Mouse (Mus musculus) intestine, embryonic 16.5 days (tissue): Measurements from ENCODE around the gene Slc17a2. TPM values are rescaled to one million over a fixed set of nuclear protein-coding genes. Genes with fewer than 3 reads are reported as not detected.

Experiments used
- ATAC-seq: fragments of 200-750 bp; cut with Nextera tagmentation; 2 replicates; pipeline ENCODE4 v1.8.0; 2017; ENCODE audit warnings: moderate TSS enrichment, moderate library complexity
- H3K27ac ChIP-seq: fragments of 300-500 bp; sonication (generic); 2 replicates; pipeline ENCODE4 v1.5.1; 2014; ENCODE audit warnings: mild to moderate bottlenecking, low read length
- H3K27me3 ChIP-seq: fragments of 300-500 bp; sonication (generic); replicated peaks from 2 replicates; pipeline ENCODE4 v1.6.1; 2014; ENCODE audit warnings: low read length, control low read depth, mixed read lengths; ENCODE audit not compliant: control insufficient read depth, insufficient read depth
- H3K36me3 ChIP-seq: fragments of 300-500 bp; sonication (generic); 2 replicates; pipeline ENCODE4 v1.6.1; 2014; ENCODE audit warnings: low read length, control low read depth; ENCODE audit not compliant: control insufficient read depth, insufficient read depth
- H3K4me1 ChIP-seq: fragments of 300-500 bp; sonication (generic); 2 replicates; pipeline ENCODE4 v1.6.1; 2014; ENCODE audit warnings: low read length, control low read depth, mixed read lengths; ENCODE audit not compliant: control insufficient read depth, insufficient read depth
- H3K4me2 ChIP-seq: fragments of 300-500 bp; sonication (generic); 2 replicates; pipeline ENCODE4 v1.6.1; 2014; ENCODE audit warnings: low read depth, low read length, control low read depth
- H3K4me3 ChIP-seq: fragments of 300-500 bp; sonication (generic); 2 replicates; pipeline ENCODE4 v1.5.1; 2014; ENCODE audit warnings: mild to moderate bottlenecking, low read length
- H3K9ac ChIP-seq: fragments of 300-500 bp; sonication (generic); 2 replicates; pipeline ENCODE4 v1.6.1; 2014; ENCODE audit warnings: low read depth, low read length
- H3K9me3 ChIP-seq: fragments of 300-500 bp; sonication (generic); 2 replicates; pipeline ENCODE4 v1.6.1; 2016; ENCODE audit warnings: low read length, control low read depth; ENCODE audit not compliant: control insufficient read depth
- WGBS: fragments of 180-500 bp; shearing (Covaris S2); extraction: QIAGEN DNeasy Blood & Tissue Kit; methylation state at CpG from one replicate; pipeline ENCODE4 v1.1.7; 2014; 5-methylcytosine and 5-hydroxymethylcytosine counted together
- polyA plus RNA-seq: library from polyadenylated mRNA; unstranded; fragments of >200 nt; fragmentation: Nextera tagmentation; extraction: Ambion mirVana; gene quantifications from 2 replicates; pipeline ENCODE4 v1.2.1, GENCODE M21; 2015

Slc17a2 gene
- polyA plus RNA-seq, 1 experiment from 2014 or later = 0.11 TPM

- H3K4me2 ChIP-seq = no peak overlapping the region
- H3K27ac ChIP-seq = no peak overlapping the region
- WGBS = 87% methylated on average over 5 of the region's 5 CpGs
- H3K36me3 ChIP-seq = no peaks in the 10 kb centered on the region
- no peak for ATAC-seq
- no peak overlapping the region for H3K4me3 ChIP-seq
- no peak overlapping the region for H3K9ac ChIP-seq
- H3K4me1 ChIP-seq = no peaks in the 10 kb centered on the region
- no peaks in the 10 kb centered on the region for H3K9me3 ChIP-seq
- H3K27me3 ChIP-seq = no peaks in the 10 kb centered on the region
These were observed 29.8 kb downstream of the Slc17a2 start for GRCm38 (mm10) chr13:23836630-23837029.

DNA sequence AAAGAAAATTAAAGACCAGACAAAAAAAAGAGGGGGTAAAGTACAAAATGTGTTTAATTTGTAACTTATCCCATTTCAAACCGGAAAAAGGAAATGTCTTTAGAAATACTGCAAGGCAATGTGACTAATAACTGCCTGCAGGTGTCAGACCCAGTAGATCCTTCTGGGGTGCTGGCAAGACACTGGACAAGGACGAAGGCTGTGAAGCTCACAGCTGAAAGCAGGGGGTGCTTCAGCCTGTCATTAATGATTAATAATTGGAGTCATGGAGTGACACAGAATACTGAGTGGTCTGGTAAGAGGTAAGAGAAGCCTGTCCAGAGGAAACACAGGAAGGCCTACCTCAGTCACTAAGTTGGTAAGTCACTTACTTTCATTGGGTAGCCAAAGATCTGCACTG, 32.5 kb downstream of the Slc17a2 start, which contains the start of gene Slc17a3:
Gene Slc17a3 (plus strand): TSS at position 127 of the 400 bp plus-strand sequence.
- WGBS = 58% methylated on average over 2 of the region's 2 CpGs
- no peak for ATAC-seq
- H3K4me2 ChIP-seq = no peak within 1 kb of the TSS
- no peaks in the 10 kb centered on the region for H3K36me3 ChIP-seq
- no peak within 1 kb of the TSS for H3K27ac ChIP-seq
- no peak within 1 kb of the TSS for H3K4me3 ChIP-seq
- no peaks in the 10 kb centered on the region for H3K27me3 ChIP-seq
- H3K9ac ChIP-seq = no peak within 1 kb of the TSS
- H3K9me3 ChIP-seq = no peaks in the 10 kb centered on the region
- H3K4me1 ChIP-seq = no peaks in the 10 kb centered on the region

- Histone ChIP-seq H3K27ac (no peak overlapping the region), H3K9ac (no peak overlapping the region), H3K4me1 (no peaks in the 10 kb centered on the region), H3K9me3 (no peaks in the 10 kb centered on the region), H3K36me3 (no peaks in the 10 kb centered on the region), H3K27me3 (no peaks in the 10 kb centered on the region), H3K4me2 (no peak overlapping the region), H3K4me3 (no peak overlapping the region)
- WGBS = 86% methylated on average over 4 of the region's 4 CpGs
- ATAC-seq = no peak
These were observed 39.1 kb downstream of the Slc17a2 start for GRCm38 (mm10) chr13:23845851-23846250.

GRCm38 (mm10) chr13:23849299-23849698, 42.5 kb downstream of the Slc17a2 start:
- 81% methylated on average over 2 of the region's 2 CpGs for WGBS
- no peak for ATAC-seq
- no peak overlapping the region for H3K4me3 ChIP-seq
- no peaks in the 10 kb centered on the region for H3K27me3 ChIP-seq
- H3K9ac ChIP-seq = no peak overlapping the region
- no peak overlapping the region for H3K27ac ChIP-seq
- no peak overlapping the region for H3K4me2 ChIP-seq
- H3K9me3 ChIP-seq = no peaks in the 10 kb centered on the region
- no peaks in the 10 kb centered on the region for H3K36me3 ChIP-seq
- no peaks in the 10 kb centered on the region for H3K4me1 ChIP-seq

DNA sequence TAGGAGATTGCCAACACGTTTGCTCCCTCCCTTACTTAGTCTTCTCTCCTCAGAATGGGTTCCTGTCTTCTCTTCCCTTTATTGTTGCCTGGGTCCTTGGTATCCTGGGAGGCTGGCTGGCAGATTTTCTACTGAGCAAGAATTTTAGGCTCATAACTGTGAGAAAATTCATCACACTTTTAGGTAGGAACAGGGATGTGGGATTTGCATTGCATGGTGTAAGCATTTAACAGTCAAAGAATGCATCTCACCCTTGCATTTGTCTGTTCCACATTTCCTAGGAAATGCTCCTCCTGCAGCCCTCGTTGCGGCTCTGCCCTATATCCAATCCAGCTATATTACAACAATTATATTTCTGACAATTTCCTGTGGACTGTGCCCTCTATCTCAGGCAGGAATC, 49.6 kb downstream of the Slc17a2 start:
- H3K27me3 ChIP-seq = no peaks in the 10 kb centered on the region
- H3K36me3 ChIP-seq = no peaks in the 10 kb centered on the region
- H3K4me1 ChIP-seq = no peaks in the 10 kb centered on the region
- H3K4me3 ChIP-seq = no peak overlapping the region
- H3K9me3 ChIP-seq = no peaks in the 10 kb centered on the region
- no peak overlapping the region for H3K27ac ChIP-seq
- no peak overlapping the region for H3K9ac ChIP-seq
- WGBS = 53% methylated on average over 3 of the region's 3 CpGs
- no peak for ATAC-seq
- H3K4me2 ChIP-seq = no peak overlapping the region

DNA sequence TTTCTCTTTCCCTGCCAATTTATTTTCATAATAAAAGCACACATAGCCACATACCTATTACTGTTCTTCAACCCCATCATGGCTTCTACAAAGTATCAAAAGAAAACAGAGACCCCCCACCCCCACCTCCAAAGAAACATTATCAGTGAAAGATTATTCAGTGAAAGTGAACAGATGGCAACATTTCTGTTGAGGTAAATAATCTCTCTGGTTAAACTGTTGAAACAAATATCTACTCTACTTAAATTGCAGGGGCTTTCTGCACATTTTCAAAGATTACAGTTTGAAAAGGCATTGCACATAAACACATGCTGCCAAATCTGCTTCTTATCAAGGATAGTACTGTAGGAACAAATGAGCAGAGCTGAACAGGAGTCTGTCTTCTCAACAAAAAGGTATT, 55.0 kb downstream of the Slc17a2 start:
- Histone ChIP-seq H3K36me3 (no peaks in the 10 kb centered on the region), H3K9me3 (no peaks in the 10 kb centered on the region), H3K4me3 (no peak overlapping the region), H3K4me2 (no peak overlapping the region), H3K27ac (no peak overlapping the region), H3K27me3 (no peaks in the 10 kb centered on the region), H3K4me1 (0 out of 2 replicates have a peak, but pooled peaks cover 6% of the 10 kb centered on the region), H3K9ac (no peak overlapping the region)
- ATAC-seq = no peak

GRCm38 (mm10) chr13:23864711-23865110, 57.9 kb downstream of the Slc17a2 start:
- Histone ChIP-seq H3K27ac (no peak overlapping the region), H3K9me3 (no peaks in the 10 kb centered on the region), H3K4me2 (no peak overlapping the region), H3K4me1 (0 out of 2 replicates have a peak, but pooled peaks cover 6% of the 10 kb centered on the region), H3K9ac (no peak overlapping the region), H3K4me3 (no peak overlapping the region), H3K27me3 (no peaks in the 10 kb centered on the region), H3K36me3 (no peaks in the 10 kb centered on the region)
- ATAC-seq = no peak
- WGBS = 51% methylated on average over 9 of the region's 9 CpGs

GRCm38 (mm10) chr13:23866086-23866710, 59.4 kb downstream of the Slc17a2 start:
- peak; percentile 52; the same call in 1 of the 2 replicates for ATAC-seq
- Histone ChIP-seq H3K4me2 (no peak overlapping the region), H3K4me1 (0 out of 2 replicates have a peak, but pooled peaks cover 6% of the 10 kb centered on the region), H3K9ac (no peak overlapping the region), H3K9me3 (no peaks in the 10 kb centered on the region), H3K36me3 (no peaks in the 10 kb centered on the region), H3K4me3 (no peak overlapping the region), H3K27ac (no peak overlapping the region), H3K27me3 (no peaks in the 10 kb centered on the region)
- 64% methylated on average over 9 of the region's 9 CpGs for WGBS

DNA sequence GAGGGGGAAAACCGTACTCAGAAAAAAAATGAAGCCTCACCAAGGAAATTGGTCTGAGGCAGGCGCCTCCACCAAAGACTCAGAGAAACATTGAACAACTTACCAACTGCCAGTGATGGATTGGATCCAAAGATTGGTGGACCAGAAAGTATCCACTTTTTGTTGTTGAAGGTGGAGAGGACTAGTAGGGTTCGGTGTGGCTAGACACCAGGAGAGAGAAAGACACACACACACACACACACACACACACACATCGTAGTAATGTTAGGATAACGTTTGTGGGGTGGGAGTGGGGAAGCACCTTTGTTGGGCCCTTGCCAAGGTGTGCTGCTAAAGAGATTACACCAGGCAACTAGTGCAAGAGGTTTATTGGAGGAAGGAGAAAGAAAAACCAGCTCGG, 60.2 kb downstream of the Slc17a2 start:
- Histone ChIP-seq H3K27ac (no peak overlapping the region), H3K4me1 (0 out of 2 replicates have a peak, but pooled peaks cover 6% of the 10 kb centered on the region), H3K4me2 (no peak overlapping the region), H3K36me3 (no peaks in the 10 kb centered on the region), H3K27me3 (no peaks in the 10 kb centered on the region), H3K9ac (no peak overlapping the region), H3K4me3 (no peak overlapping the region), H3K9me3 (no peaks in the 10 kb centered on the region)
- 80% methylated on average over 6 of the region's 6 CpGs for WGBS
- no peak for ATAC-seq

- no peak for ATAC-seq
- 84% methylated on average over 7 of the region's 7 CpGs for WGBS
These were observed 60.6 kb downstream of the Slc17a2 start, which contains the start of gene Slc17a1 for GRCm38 (mm10) chr13:23867405-23867804. Gene Slc17a1, plus strand, starts transcription at chr13:23867750.

More at GRCm38 (mm10) chr13:23867405-23867804, 60.6 kb downstream of the Slc17a2 start, which contains the start of gene Slc17a1:
- H3K36me3 ChIP-seq = no peaks in the 10 kb centered on the region
- 0 out of 2 replicates have a peak, but pooled peaks cover 6% of the 10 kb centered on the region for H3K4me1 ChIP-seq
- H3K9me3 ChIP-seq = no peaks in the 10 kb centered on the region
- H3K27ac ChIP-seq = no peak within 1 kb of the TSS
- no peaks in the 10 kb centered on the region for H3K27me3 ChIP-seq
- no peak within 1 kb of the TSS for H3K4me3 ChIP-seq
- H3K4me2 ChIP-seq = no peak within 1 kb of the TSS
- no peak within 1 kb of the TSS for H3K9ac ChIP-seq
